Mouse (Mus musculus): ENCODE results near the gene N4bp1. TPM values are rescaled to one million over a fixed set of nuclear protein-coding genes. Genes with fewer than 3 reads are reported as not detected.

Gene N4bp1
- 9.8 and 10.9 TPM in 2 replicates for polyA plus RNA-seq (2015; fragmentation: Nextera tagmentation; extraction: Ambion mirVana)

DNA sequence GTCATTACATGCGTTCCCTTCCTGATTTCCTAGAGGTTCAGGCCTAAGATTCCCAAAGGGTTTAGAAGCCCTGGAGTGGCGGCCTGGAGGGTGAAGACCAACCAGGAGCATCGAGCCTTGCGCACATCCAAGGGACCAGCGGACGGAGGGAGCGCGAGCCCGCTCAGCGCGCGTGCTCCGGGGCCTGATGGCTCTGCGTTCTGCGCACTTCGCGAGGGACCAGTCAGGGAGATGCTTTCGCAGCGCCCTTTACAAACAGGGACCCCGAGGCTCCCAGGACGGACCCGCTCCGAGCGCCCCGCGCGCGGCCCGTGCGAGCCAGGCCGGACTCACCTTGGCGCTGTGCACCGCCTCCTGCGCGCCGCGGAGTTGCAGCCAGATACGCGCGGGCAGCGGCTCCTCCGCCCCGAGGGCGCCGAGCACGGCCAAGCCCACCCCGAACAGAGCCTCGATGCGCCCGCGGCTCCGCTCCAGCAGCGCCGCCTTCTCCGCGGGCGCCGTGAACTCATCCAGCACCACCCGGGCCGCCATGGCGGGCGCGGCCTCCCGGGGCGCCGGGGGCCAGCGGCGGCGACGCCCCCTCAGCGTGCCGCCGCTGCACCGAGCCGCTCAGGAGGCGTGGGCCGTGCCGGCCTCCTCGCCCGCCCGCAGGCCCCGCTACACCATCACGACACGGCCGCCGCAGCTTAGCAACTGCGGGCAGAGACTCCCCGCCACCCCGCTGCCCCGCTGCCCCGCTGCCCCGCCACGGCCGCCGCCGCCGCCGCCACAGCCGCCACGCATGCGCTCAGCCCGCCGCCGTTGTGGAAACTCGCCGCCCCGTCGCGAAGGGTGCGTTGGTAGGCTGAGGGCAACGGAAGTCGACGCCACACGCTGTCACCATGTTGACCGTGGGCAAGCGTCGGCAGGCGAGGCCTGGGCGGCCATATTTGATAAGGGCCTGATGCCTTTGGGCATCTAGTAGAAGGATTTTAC is at the start of gene N4bp1:
Gene N4bp1, minus strand, starts transcription at position 770 of the 975 bp plus-strand sequence.
- no peaks in the 10 kb centered on the region for H3K27me3 ChIP-seq
- H3K9ac ChIP-seq = peak within 1 kb of the TSS; percentile 88
- H3K27ac ChIP-seq = peak within 1 kb of the TSS; percentile 89
- ATAC-seq = peak; percentile 98
- under 1% methylated on average over 110 of the region's 119 CpGs for WGBS
- H3K4me3 ChIP-seq = peak within 1 kb of the TSS; percentile 95
- peaks cover 4% of the 10 kb centered on the region for H3K36me3 ChIP-seq (ENCODE audit: poor library complexity, severe bottlenecking)
- H3K4me2 ChIP-seq = peak within 1 kb of the TSS; percentile 84
- H3K4me1 ChIP-seq = peaks cover 31% of the 10 kb centered on the region
- H3K9me3 ChIP-seq (replicated peaks) = no peaks in the 10 kb centered on the region

DNA sequence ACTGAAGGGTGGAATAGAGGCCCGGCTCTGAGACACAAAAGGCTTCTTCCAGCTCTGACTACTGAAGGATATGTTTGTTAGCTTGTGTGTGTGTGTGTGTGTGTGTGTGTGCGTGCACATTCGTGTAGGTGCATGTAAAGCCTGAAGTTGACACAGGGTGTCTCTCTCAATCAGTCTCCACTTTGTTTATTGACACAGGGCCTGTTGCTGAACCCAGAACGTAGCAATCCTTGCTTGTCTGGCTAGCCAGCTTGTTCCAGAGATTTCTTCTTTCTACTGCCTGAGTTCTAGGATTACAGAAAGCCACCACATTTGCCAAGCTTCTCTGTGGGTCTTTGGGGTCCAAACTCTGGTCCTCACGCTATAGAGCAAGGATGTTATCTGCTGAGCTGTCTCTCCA is 49.8 kb upstream of the N4bp1 start:
- no peaks in the 10 kb centered on the region for H3K9me3 ChIP-seq (replicated peaks)
- H3K4me3 ChIP-seq = no peak overlapping the region
- H3K27ac ChIP-seq = no peak overlapping the region
- no peak overlapping the region for H3K4me2 ChIP-seq
- no peak overlapping the region for H3K9ac ChIP-seq
- WGBS = 57% methylated on average over 5 of the region's 5 CpGs
- H3K36me3 ChIP-seq (ENCODE audit: poor library complexity, severe bottlenecking) = no peaks in the 10 kb centered on the region
- ATAC-seq = no peak
- no peaks in the 10 kb centered on the region for H3K27me3 ChIP-seq
- H3K4me1 ChIP-seq = no peaks in the 10 kb centered on the region

- Histone ChIP-seq H3K36me3 (ENCODE audit: poor library complexity, severe bottlenecking) (no peaks in the 10 kb centered on the region), H3K4me3 (no peak overlapping the region), H3K9ac (no peak overlapping the region), H3K27ac (no peak overlapping the region), H3K27me3 (no peaks in the 10 kb centered on the region), H3K4me2 (no peak overlapping the region), H3K4me1 (no peaks in the 10 kb centered on the region), H3K9me3 (replicated peaks) (no peaks in the 10 kb centered on the region)
- ATAC-seq = no peak
- WGBS = 48% methylated on average over 13 of the region's 13 CpGs
Measured at GRCm38 (mm10) chr8:86934393-86934792, 49.3 kb upstream of the N4bp1 start.

DNA sequence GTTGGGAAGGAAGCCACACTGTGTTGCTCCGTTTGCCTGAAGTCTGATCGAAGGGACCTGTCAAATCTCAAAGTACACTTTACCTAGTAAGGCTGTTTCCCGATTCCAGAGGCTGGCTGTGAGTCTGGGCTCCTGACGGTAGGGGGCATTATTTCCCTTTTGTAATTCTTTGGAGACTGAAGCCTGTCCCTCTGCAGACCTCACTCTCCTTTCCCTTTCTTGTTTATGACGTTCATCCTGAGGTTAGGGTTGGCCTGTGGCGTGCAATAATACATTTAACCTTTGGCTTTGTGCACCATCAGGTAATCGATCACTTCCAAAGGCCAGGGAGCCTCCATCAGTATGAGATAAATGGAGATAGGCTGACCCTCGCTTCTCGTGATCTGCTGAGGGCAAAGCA is 48.8 kb upstream of the N4bp1 start:
- no peak overlapping the region for H3K4me3 ChIP-seq
- no peaks in the 10 kb centered on the region for H3K4me1 ChIP-seq
- ATAC-seq = peak; percentile 61; the same call in 1 of the 2 replicates
- H3K36me3 ChIP-seq (ENCODE audit: poor library complexity, severe bottlenecking) = no peaks in the 10 kb centered on the region
- 22% methylated on average over 9 of the region's 9 CpGs for WGBS
- no peak overlapping the region for H3K9ac ChIP-seq
- H3K27ac ChIP-seq = no peak overlapping the region
- H3K27me3 ChIP-seq = no peaks in the 10 kb centered on the region
- H3K4me2 ChIP-seq = no peak overlapping the region
- H3K9me3 ChIP-seq (replicated peaks) = no peaks in the 10 kb centered on the region

DNA sequence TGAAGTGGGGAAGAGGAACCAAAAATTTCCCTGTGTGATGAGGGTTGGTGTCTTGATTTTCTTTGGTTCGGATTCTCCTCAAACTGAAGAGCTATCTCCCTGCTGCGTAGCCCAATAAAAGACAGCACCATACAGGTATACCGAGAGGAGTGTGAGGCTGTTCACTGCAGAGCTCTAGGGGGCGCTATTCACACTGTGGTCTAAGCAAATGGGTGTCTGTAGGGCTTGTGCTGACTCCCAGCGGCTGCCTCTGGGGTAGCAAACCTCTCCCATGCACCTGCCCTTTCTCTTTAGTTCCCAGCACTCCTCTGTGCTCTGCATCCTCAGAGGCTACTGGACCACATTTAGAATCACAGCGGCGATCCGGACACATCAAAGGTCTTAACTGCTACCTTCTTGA is 41.2 kb upstream of the N4bp1 start:
- H3K4me3 ChIP-seq = no peak overlapping the region
- no peak overlapping the region for H3K27ac ChIP-seq
- H3K36me3 ChIP-seq (ENCODE audit: poor library complexity, severe bottlenecking) = no peaks in the 10 kb centered on the region
- no peak for ATAC-seq
- WGBS = 66% methylated on average over 8 of the region's 8 CpGs
- H3K4me2 ChIP-seq = no peak overlapping the region
- no peaks in the 10 kb centered on the region for H3K9me3 ChIP-seq (replicated peaks)
- peaks cover 4% of the 10 kb centered on the region; the same call in 1 of the 2 replicates for H3K27me3 ChIP-seq
- H3K9ac ChIP-seq = no peak overlapping the region
- H3K4me1 ChIP-seq = peaks cover 10% of the 10 kb centered on the region

DNA sequence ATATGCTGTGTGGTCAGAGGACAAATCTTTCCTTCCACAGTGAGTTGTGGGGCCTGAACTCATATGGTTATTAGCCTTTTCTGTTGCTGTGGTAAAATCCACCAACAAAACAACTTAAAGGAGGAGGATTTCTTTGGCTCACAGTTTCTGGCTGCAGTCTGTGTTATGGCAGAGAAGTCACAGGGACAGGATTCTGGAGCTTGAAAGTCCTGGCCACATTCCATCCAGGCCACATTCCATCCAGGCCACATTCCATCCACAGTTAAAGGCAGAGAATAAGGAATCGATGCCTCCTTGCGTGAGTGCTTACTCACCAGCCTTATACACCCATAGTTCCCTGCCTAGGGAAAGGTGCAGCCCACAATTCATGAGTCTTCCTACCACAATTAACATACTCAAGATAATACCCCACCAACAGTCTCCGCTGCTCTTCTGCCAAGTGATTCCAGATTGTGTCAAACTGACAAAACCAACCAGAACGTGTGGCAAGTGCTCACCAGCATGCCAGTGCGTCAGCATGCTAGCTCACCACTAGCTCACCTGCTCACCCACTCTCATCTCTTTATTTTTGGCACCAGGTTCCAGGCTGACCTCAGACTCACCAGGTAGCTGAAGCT is 38.3 kb upstream of the N4bp1 start:
- no peak overlapping the region for H3K4me2 ChIP-seq

DNA sequence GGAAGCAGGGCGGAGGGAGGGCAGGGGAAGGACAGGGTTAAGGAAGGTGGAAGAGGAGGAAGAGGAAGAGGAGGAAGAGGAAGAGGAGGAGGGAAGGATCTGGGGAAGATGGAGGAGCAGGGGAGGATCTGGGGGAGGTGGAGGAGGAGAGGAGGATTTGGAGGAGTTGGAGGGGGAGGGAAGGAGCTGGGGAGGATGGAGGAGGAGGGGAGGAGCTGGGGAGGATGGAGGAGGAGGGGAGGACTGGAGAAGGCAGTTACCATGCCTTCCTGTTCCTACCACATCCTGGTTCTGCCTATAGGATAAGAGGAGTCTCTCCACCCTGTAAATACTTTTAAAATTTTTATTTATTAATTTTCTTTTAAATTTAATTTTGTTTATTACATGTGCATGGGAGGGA is 37.6 kb upstream of the N4bp1 start:
- WGBS = 92% methylated on average over 1 of the region's 1 CpGs
- Histone ChIP-seq H3K9ac (no peak overlapping the region), H3K27ac (no peak overlapping the region)

More for the DNA sequence above, 38.3 kb upstream of the N4bp1 start:
- no peak overlapping the region for H3K4me3 ChIP-seq
- no peak for ATAC-seq
- no peaks in the 10 kb centered on the region for H3K36me3 ChIP-seq (ENCODE audit: poor library complexity, severe bottlenecking)
- H3K4me1 ChIP-seq = peaks cover 16% of the 10 kb centered on the region
- H3K27ac ChIP-seq = no peak overlapping the region
- no peaks in the 10 kb centered on the region for H3K9me3 ChIP-seq (replicated peaks)
- peaks cover 11% of the 10 kb centered on the region; the same call in 1 of the 2 replicates for H3K27me3 ChIP-seq
- 84% methylated on average over 5 of the region's 5 CpGs for WGBS
- no peak overlapping the region for H3K9ac ChIP-seq

DNA sequence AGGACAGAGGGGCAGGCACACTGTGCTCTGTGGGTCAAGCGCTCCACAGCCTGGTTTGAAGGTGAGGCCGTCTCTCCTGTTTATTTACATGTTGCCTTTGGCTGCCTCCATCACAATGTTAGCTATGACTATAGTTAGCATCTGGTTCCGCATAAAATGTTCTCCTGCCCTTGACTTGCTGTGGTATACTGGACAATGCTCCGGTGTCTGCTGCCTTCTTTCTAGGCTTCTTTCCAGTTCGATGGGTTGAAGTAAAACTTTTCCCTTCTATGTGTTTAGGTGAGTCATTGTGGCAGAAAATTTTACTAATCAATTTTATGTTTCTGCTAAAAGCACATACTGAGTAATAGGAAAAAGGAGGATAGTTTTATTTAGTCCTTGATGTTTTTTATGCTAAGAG is 37.1 kb upstream of the N4bp1 start:
- no peak overlapping the region for H3K27ac ChIP-seq
- WGBS = 84% methylated on average over 5 of the region's 5 CpGs
- no peak overlapping the region for H3K9ac ChIP-seq
- no peaks in the 10 kb centered on the region for H3K36me3 ChIP-seq (ENCODE audit: poor library complexity, severe bottlenecking)
- peaks cover 11% of the 10 kb centered on the region; the same call in 1 of the 2 replicates for H3K27me3 ChIP-seq
- no peak overlapping the region for H3K4me3 ChIP-seq
- ATAC-seq = no peak
- no peak overlapping the region for H3K4me2 ChIP-seq
- H3K4me1 ChIP-seq = peaks cover 16% of the 10 kb centered on the region
- H3K9me3 ChIP-seq (replicated peaks) = no peaks in the 10 kb centered on the region

More for the DNA sequence above, 37.6 kb upstream of the N4bp1 start:
- no peak overlapping the region for H3K4me2 ChIP-seq
- H3K27me3 ChIP-seq = peaks cover 11% of the 10 kb centered on the region; the same call in 1 of the 2 replicates
- H3K9me3 ChIP-seq (replicated peaks) = no peaks in the 10 kb centered on the region
- peaks cover 16% of the 10 kb centered on the region for H3K4me1 ChIP-seq
- H3K36me3 ChIP-seq (ENCODE audit: poor library complexity, severe bottlenecking) = no peaks in the 10 kb centered on the region
- no peak for ATAC-seq
- H3K4me3 ChIP-seq = no peak overlapping the region

DNA sequence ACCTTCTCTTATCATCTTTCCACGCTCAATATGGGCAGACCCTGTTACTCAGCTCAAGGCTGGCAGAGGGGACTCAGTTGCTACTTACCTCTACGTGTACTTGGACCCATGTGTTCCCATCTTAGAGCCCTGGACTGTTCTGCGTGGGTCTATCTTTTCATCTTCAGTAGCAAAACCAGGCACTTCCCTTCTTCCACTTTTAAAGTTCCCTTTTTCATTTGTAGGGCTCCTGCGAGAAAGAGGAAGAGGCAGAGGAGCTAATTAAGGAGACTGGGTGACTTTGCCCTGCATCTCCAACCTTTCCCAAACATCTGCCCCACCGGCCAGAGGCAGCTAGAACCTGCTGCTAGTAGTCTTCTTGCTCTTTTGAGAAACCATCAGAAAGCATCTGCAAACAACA is 35.9 kb upstream of the N4bp1 start:
- Histone ChIP-seq H3K36me3 (ENCODE audit: poor library complexity, severe bottlenecking) (no peaks in the 10 kb centered on the region), H3K4me1 (peaks cover 16% of the 10 kb centered on the region), H3K9ac (no peak overlapping the region), H3K4me3 (no peak overlapping the region), H3K27me3 (peaks cover 11% of the 10 kb centered on the region; the same call in 1 of the 2 replicates), H3K27ac (no peak overlapping the region), H3K9me3 (replicated peaks) (no peaks in the 10 kb centered on the region), H3K4me2 (no peak overlapping the region)
- no peak for ATAC-seq
- WGBS = 59% methylated on average over 5 of the region's 5 CpGs

- Histone ChIP-seq H3K4me2 (no peak overlapping the region), H3K9ac (no peak overlapping the region), H3K9me3 (replicated peaks) (no peaks in the 10 kb centered on the region), H3K36me3 (ENCODE audit: poor library complexity, severe bottlenecking) (no peaks in the 10 kb centered on the region), H3K4me3 (no peak overlapping the region), H3K4me1 (peaks cover 16% of the 10 kb centered on the region), H3K27ac (no peak overlapping the region), H3K27me3 (peaks cover 11% of the 10 kb centered on the region; the same call in 1 of the 2 replicates)
- ATAC-seq = no peak
- WGBS = 59% methylated on average over 7 of the region's 7 CpGs
Measured at GRCm38 (mm10) chr8:86920455-86920854, 35.4 kb upstream of the N4bp1 start.

GRCm38 (mm10) chr8:86920024-86920423 is 35.0 kb upstream of the N4bp1 start:
- Histone ChIP-seq H3K9me3 (replicated peaks) (no peaks in the 10 kb centered on the region), H3K4me3 (no peak overlapping the region), H3K27ac (no peak overlapping the region), H3K36me3 (ENCODE audit: poor library complexity, severe bottlenecking) (no peaks in the 10 kb centered on the region), H3K27me3 (peaks cover 11% of the 10 kb centered on the region; the same call in 1 of the 2 replicates), H3K9ac (no peak overlapping the region), H3K4me1 (peaks cover 16% of the 10 kb centered on the region), H3K4me2 (no peak overlapping the region)
- ATAC-seq = no peak
- 88% methylated on average over 7 of the region's 7 CpGs for WGBS

GRCm38 (mm10) chr8:86919262-86919661 is 34.2 kb upstream of the N4bp1 start:
- H3K9ac ChIP-seq = no peak overlapping the region
- WGBS = 75% methylated on average over 4 of the region's 4 CpGs
- H3K4me2 ChIP-seq = no peak overlapping the region
- H3K4me1 ChIP-seq = peaks cover 16% of the 10 kb centered on the region
- H3K36me3 ChIP-seq (ENCODE audit: poor library complexity, severe bottlenecking) = no peaks in the 10 kb centered on the region
- no peak for ATAC-seq
- no peaks in the 10 kb centered on the region for H3K9me3 ChIP-seq (replicated peaks)
- no peak overlapping the region for H3K4me3 ChIP-seq
- H3K27me3 ChIP-seq = peaks cover 11% of the 10 kb centered on the region; the same call in 1 of the 2 replicates
- H3K27ac ChIP-seq = no peak overlapping the region
